Mouse (Mus musculus) heart, postnatal 0 days (tissue): Measurements from ENCODE around the gene E2f4.

ENCODE experiments used
- CTCF ChIP-seq: IDR thresholded peaks from 2 replicates; pipeline ENCODE4 v1.5.1; 2016; ENCODE audit warnings: antibody characterized with exemption, control low read depth, low read depth
- EP300 ChIP-seq: IDR thresholded peaks from 2 replicates; pipeline ENCODE4 v1.6.1; 2016; ENCODE audit warnings: antibody characterized with exemption, low read depth

DNA sequence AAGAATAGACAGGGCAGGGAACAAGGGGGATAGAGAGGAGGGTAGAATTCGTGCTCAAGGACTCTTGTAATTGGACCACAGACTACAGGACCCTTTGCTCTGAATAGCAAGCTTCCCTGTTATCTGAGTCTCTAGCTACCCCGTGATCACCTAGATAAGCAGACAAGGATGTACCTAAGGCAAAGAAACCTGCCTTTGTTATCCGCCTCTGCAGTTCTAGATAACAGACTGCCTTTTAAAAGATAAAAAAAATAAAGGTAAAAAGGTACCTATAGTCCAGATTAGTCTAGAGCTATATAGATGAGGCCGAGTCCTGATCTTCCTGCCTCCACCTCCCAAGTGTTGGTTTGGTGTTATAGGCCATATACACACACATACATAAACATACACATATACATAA, 45.3 kb downstream of the E2f4 start:
- TF ChIP-seq CTCF: no peak
- no peak for TF ChIP-seq EP300
